ENCODE assay signal across 28 mouse cellular contexts in genomic region chr10:52048287-52048686, GRCm38 (mm10). TPM values are rescaled to one million over a fixed set of nuclear protein-coding genes. Genes with fewer than 3 reads are reported as not detected.
A peak's percentile ranks its signal among the peaks of the same experiment; 100 is the strongest.
DNase-seq lines count a peak whose midpoint lies in the region; ATAC-seq and TF ChIP-seq lines count a peak whose summit lies in the region.
"Had no signal": no experiment of that assay in that cellular context is flagged by ENCODE, and none has a peak within 500 bp of the region (broad histone marks: within the 10 kb centered on the region; RNA-seq: fewer than 3 reads in every experiment).

No protein-coding gene starts in this region.

- H3K9me3 ChIP-seq in heart, postnatal 0 days (replicated peaks; ENCODE audit: control insufficient read depth, low read length), result no peaks in the 10 kb centered on the region
- H3K9me3 ChIP-seq in heart, embryonic 11.5 days (replicated peaks; ENCODE audit: control insufficient read depth, low read length), result no peaks in the 10 kb centered on the region
- H3K9me3 ChIP-seq: embryonic facial prominence, embryonic 10.5 days; embryonic facial prominence, embryonic 13.5 days; forebrain, embryonic 12.5 days; forebrain, embryonic 15.5 days; heart, embryonic 15.5 days; hindbrain, embryonic 12.5 days; hindbrain, embryonic 15.5 days had no signal

- intact Hi-C loops in heart, postnatal 25 days (cut with DNase I), result no loop called here

- no peaks in the 10 kb centered on the region for H3K4me1 ChIP-seq in heart, postnatal 0 days (ENCODE audit: control insufficient read depth, insufficient read depth)
- H3K4me1 ChIP-seq in heart, embryonic 11.5 days (ENCODE audit: control insufficient read depth, insufficient read depth, low read length), result no peaks in the 10 kb centered on the region
- H3K4me1 ChIP-seq: embryonic facial prominence, embryonic 10.5 days; embryonic facial prominence, embryonic 13.5 days; forebrain, embryonic 12.5 days; forebrain, embryonic 15.5 days; heart, embryonic 15.5 days; hindbrain, embryonic 12.5 days; hindbrain, embryonic 15.5 days had no signal

- no peak overlapping the region for H3K9ac ChIP-seq in heart, postnatal 0 days (replicated peaks; ENCODE audit: low read depth, low read length)
- no peak overlapping the region for H3K9ac ChIP-seq in heart, embryonic 11.5 days (ENCODE audit: low read depth, low read length)
- H3K9ac ChIP-seq: embryonic facial prominence, embryonic 13.5 days; forebrain, embryonic 12.5 days; forebrain, embryonic 15.5 days; heart, embryonic 15.5 days; hindbrain, embryonic 12.5 days; hindbrain, embryonic 15.5 days had no signal

- TF ChIP-seq CTCF in heart, postnatal 0 days (IDR thresholded peaks at IDR 0.05; ENCODE audit: low read depth), result no peak

- no peaks in the 10 kb centered on the region for H3K36me3 ChIP-seq in heart, postnatal 0 days (replicated peaks; ENCODE audit: control insufficient read depth, insufficient read depth, low read length)
- no peaks in the 10 kb centered on the region for H3K36me3 ChIP-seq in heart, embryonic 11.5 days (ENCODE audit: control insufficient read depth, insufficient read depth, low read length)
- H3K36me3 ChIP-seq: embryonic facial prominence, embryonic 10.5 days; embryonic facial prominence, embryonic 13.5 days; forebrain, embryonic 12.5 days; forebrain, embryonic 15.5 days; heart, embryonic 15.5 days; hindbrain, embryonic 12.5 days; hindbrain, embryonic 15.5 days had no signal

- DNase-seq in gastrocnemius, adult 18-20 months (ENCODE audit: low spot score), result peak; percentile 65
- no peak for DNase-seq in gastrocnemius, adult 8-10 months (ENCODE audit: low spot score in 2 of 2)
- peak; percentile 12 to 18 for DNase-seq in heart, adult 18-20 months
- no peak for DNase-seq in heart, postnatal 25 days (ENCODE audit: low spot score)
- DNase-seq in heart, postnatal 0 days (ENCODE audit: low spot score), result peak; percentile 20
- DNase-seq in thymus, postnatal 14 days, result no peak
- DNase-seq: adrenal gland, adult 8-10 months; adrenal gland, postnatal 25 days; cerebellum, adult 11-12 months; cerebellum, adult 8-10 months; cerebellum, postnatal 10 days; cerebellum, postnatal 36 days; embryo, embryonic 11 days; heart, postnatal 14 days had no signal

- H3K4me2 ChIP-seq in heart, postnatal 0 days (ENCODE audit: low read depth, low read length), result no peak overlapping the region
- no peak overlapping the region for H3K4me2 ChIP-seq in heart, embryonic 11.5 days
- H3K4me2 ChIP-seq: embryonic facial prominence, embryonic 13.5 days; forebrain, embryonic 12.5 days; forebrain, embryonic 15.5 days; heart, embryonic 15.5 days; hindbrain, embryonic 12.5 days; hindbrain, embryonic 15.5 days had no signal

- ATAC-seq in heart, postnatal 0 days (ENCODE audit: insufficient read depth, low read depth), result peak; percentile 60; the same call in 1 of the 2 replicates
- no peak for ATAC-seq in heart, embryonic 11.5 days (replicated peaks; ENCODE audit: insufficient number of reproducible peaks, low FRiP score, low TSS enrichment)
- ATAC-seq: activated CD4-positive, CD25-positive, alpha-beta regulatory T cell, adult 4 months; forebrain, embryonic 15.5 days; intestine, postnatal 0 days had no signal

- H3K4me3 ChIP-seq in heart, postnatal 0 days (ENCODE audit: low read depth, low read length), result no peak overlapping the region
- H3K4me3 ChIP-seq in heart, embryonic 11.5 days (ENCODE audit: low read depth, low read length), result no peak overlapping the region
- H3K4me3 ChIP-seq: embryonic facial prominence, embryonic 10.5 days; embryonic facial prominence, embryonic 13.5 days; erythroblast, embryonic 14.5 days; forebrain, embryonic 12.5 days; forebrain, embryonic 15.5 days; heart, embryonic 15.5 days; hindbrain, embryonic 12.5 days; hindbrain, embryonic 15.5 days had no signal

- TF ChIP-seq EP300 in heart, postnatal 0 days (IDR thresholded peaks at IDR 0.05; ENCODE audit: low read depth), result no peak

- no peak overlapping the region for H3K27ac ChIP-seq in heart, postnatal 0 days (ENCODE audit: low read depth)
- H3K27ac ChIP-seq in heart, embryonic 11.5 days (ENCODE audit: low read depth, low read length), result no peak overlapping the region
- H3K27ac ChIP-seq: embryonic facial prominence, embryonic 10.5 days; embryonic facial prominence, embryonic 13.5 days; forebrain, embryonic 12.5 days; forebrain, embryonic 15.5 days; heart, embryonic 15.5 days; hindbrain, embryonic 12.5 days; hindbrain, embryonic 15.5 days had no signal

- WGBS in heart, postnatal 0 days, result 32% methylated on average over 3 of the region's 3 CpGs
- WGBS in heart, embryonic 11.5 days (ENCODE audit: insufficient replicate concordance), result 45% methylated on average over 3 of the region's 3 CpGs

- H3K27me3 ChIP-seq in heart, postnatal 0 days (ENCODE audit: control insufficient read depth, insufficient read depth, low read length), result no peaks in the 10 kb centered on the region
- no peaks in the 10 kb centered on the region for H3K27me3 ChIP-seq in heart, embryonic 11.5 days (ENCODE audit: control insufficient read depth, insufficient read depth, low read length)
- H3K27me3 ChIP-seq: embryonic facial prominence, embryonic 13.5 days; forebrain, embryonic 12.5 days; forebrain, embryonic 15.5 days; heart, embryonic 15.5 days; hindbrain, embryonic 12.5 days; hindbrain, embryonic 15.5 days had no signal

RNA-seq across cellular contexts. Expression of gene Vgll2, which starts 26.0 kb away (rescaled TPM):
- 100 to 1,000 TPM; 115 to 187 TPM for total RNA-seq in gastrocnemius, adult 18-20 months (2021)
- 100 to 1,000 TPM in 2 of 4 experiments, 10 to 100 TPM in 2; 71.6 to 102 (median 86.6) TPM for total RNA-seq in gastrocnemius, adult 8-10 months (2022)
- under 1 TPM; 0.42 to 0.85 TPM for total RNA-seq in heart, adult 18-20 months (2021)
- total RNA-seq in heart, postnatal 25 days (2021), result not detected
- not detected in 2 replicates for total RNA-seq in heart, postnatal 0 days (2014; rRNA removed; ENCODE audit: low replicate concordance)
- not detected in 2 replicates for polyA plus RNA-seq in heart, postnatal 0 days (2015; fragmentation: Nextera tagmentation; extraction: Ambion mirVana)
- polyA plus RNA-seq in heart, embryonic 11.5 days (2014; fragmentation: Nextera tagmentation; extraction: Ambion mirVana), result 0.43 and 0.61 TPM in 2 replicates
- total RNA-seq: adrenal gland, adult 8-10 months; adrenal gland, postnatal 25 days; ES-E14; heart, postnatal 14 days; hematopoietic stem cell, adult 5-6 weeks had no signal
- polyA plus RNA-seq: activated CD4-positive, CD25-positive, alpha-beta regulatory T cell, adult 4 months; erythroblast, embryonic 14.5 days; intestine, embryonic 14.5 days; intestine, postnatal 0 days had no signal

Comparison
In these comparisons a context has a peak if more than half of its experiments do, and no peak if none do; other contexts are left out.
1. DNase-seq: peak in gastrocnemius, adult 18-20 months (single experiment), heart, adult 18-20 months (2 of 2) and heart, postnatal 0 days (single experiment); none in gastrocnemius, adult 8-10 months (0 of 2), heart, postnatal 25 days (single experiment) and thymus, postnatal 14 days (single experiment).
2. RNA of gene Vgll2, which starts 26.0 kb away (total RNA-seq): 115 to 187 TPM in gastrocnemius, adult 18-20 months and 71.6 to 102 TPM in gastrocnemius, adult 8-10 months; 0.42 to 0.85 TPM in heart, adult 18-20 months, not detected in heart, postnatal 25 days and not detected in heart, postnatal 0 days; every median in the first group is over 10 times any median in the second.